Mouse (Mus musculus): ENCODE measurements around the gene Megf6. TPM values are rescaled to one million over a fixed set of nuclear protein-coding genes. Genes with fewer than 3 reads are reported as not detected.

The Megf6 gene
- total and polyA plus RNA-seq, 3 experiments, result not detected

DNA sequence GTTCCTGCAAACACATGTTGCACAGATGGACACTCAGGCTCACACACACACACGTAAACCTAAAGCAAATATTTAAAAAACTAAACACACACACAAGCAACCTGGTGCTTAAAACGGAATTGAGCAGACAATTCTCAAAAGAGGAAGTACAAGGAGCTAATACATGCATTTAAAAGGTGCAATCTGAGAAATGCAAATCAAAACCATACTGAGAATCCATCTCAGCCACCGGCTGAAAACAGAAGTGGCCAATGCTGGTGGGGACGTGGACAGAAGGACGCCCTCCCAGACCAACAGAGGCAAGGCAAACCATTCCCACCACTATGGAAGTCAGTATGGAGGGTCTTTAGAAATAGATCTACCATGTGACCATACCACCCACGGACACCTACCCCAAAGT, 47.0 kb upstream of the Megf6 start (continued):
- TF ChIP-seq POLR2AphosphoS2 (IDR thresholded peaks at IDR 0.05; ENCODE audit: low read depth, low read length) (0 out of 2 replicates have a peak, but pooled peaks have one; percentile 7), RCOR1 (conservative IDR thresholded peaks at IDR 0.05; ENCODE audit: low read depth, low read length) (peak; percentile 67; the same call in 1 of the 2 replicates), PAX5 (IDR thresholded peaks at IDR 0.05; ENCODE audit: low read length) (no peak)

DNA sequence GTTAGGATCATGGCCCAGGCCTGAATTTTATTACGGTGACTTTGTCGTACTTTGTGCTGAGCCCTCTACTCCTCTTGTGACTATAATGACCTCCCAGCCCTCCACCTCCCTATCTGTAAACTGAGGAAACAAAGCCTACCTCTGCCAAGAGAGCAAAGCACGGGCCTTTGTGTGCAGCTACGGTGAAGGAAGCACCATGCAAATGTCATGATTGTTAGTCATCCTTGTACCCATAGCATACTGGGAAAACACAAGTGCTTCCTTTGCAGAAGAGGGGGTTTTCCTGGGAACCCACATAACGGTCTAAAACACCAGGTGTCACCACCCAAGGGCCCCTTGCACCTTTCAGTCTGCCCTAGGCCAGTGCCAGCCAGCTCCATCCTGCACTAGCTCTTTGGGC, 45.3 kb upstream of the Megf6 start:
- in situ Hi-C loops (cut with MboI; ENCODE audit: low pct_ligation_motif_present, low pct_unique_long_range_greater_than_20kb, low sequenced_read_pairs), result loop anchor here (25.0 kb wide), 1 partner anchor 812 kb away; the partner anchor contains the start of gene Tnfrsf14
- DNase-seq (ENCODE audit: extremely low read depth), result peak; percentile 74
- Histone ChIP-seq H3K27ac (ENCODE audit: insufficient read depth, low read depth) (peak overlapping the region; percentile 84), H3K9me3 (replicated peaks; ENCODE audit: low read length) (no peaks in the 10 kb centered on the region), H3K79me2 (replicated peaks; ENCODE audit: control insufficient read depth, extremely low read depth, insufficient read depth, poor library complexity, severe bottlenecking) (peaks cover 71% of the 10 kb centered on the region), H3K4me2 (ENCODE audit: insufficient read depth, low read depth, poor library complexity, severe bottlenecking) (peak overlapping the region; percentile 94), H3K4me3 (replicated peaks in 1 of 3; ENCODE audit: low read depth in 2 of 3, low read length in 2 of 3, poor library complexity in 1 of 3) (peak overlapping the region; percentile 56 to 69 (median 65)), H3K4me1 (ENCODE audit: control insufficient read depth in 1 of 2, insufficient read depth in 2 of 2) (peaks cover 27 to 79% of the 10 kb centered on the region in 2 experiments), H3K27me3 (replicated peaks) (no peaks in the 10 kb centered on the region), H3K9ac (ENCODE audit: insufficient read depth, low read depth) (peak overlapping the region; percentile 90), H3K36me3 (replicated peaks in 1 of 2; ENCODE audit: control insufficient read depth in 1 of 2, insufficient read depth in 1 of 2, low read length in 1 of 2) (peaks cover 14 to 28% of the 10 kb centered on the region in 2 experiments)
- dilution Hi-C loops (cut with MboI; ENCODE audit: extremely low pct_ligation_motif_present, extremely low pct_unique_long_range_greater_than_20kb, low sequenced_read_pairs), result no loop called here
- TF ChIP-seq MAX (IDR thresholded peaks at IDR 0.05; ENCODE audit: low read length) (peak; percentile 74), ZKSCAN1 (IDR thresholded peaks at IDR 0.05; ENCODE audit: borderline replicate concordance, low read depth, low read length) (no peak), EP300 (IDR thresholded peaks at IDR 0.05; ENCODE audit: low read length) (peak; percentile 96), UBTF (IDR thresholded peaks at IDR 0.05; ENCODE audit: low read depth, low read length) (no peak), NELFE (IDR thresholded peaks at IDR 0.05; ENCODE audit: low read depth, low read length) (peak; percentile 68), MYC (IDR thresholded peaks at IDR 0.05; ENCODE audit: low read depth, low read length) (peak; percentile 68; the same call in 1 of the 2 replicates), NRF1 (IDR thresholded peaks at IDR 0.05; ENCODE audit: low read depth, low read length) (0 out of 2 replicates have a peak, but pooled peaks have one; percentile 32), MAZ (IDR thresholded peaks at IDR 0.05; ENCODE audit: low read depth, low read length) (peak; percentile 92), CTCF (conservative IDR thresholded peaks at IDR 0.05 in 1 of 2, IDR thresholded peaks at IDR 0.05 in 1 of 2; ENCODE audit: low read depth in 2 of 2, low read length in 2 of 2) (peak in 1 of 2 experiments; percentile 6; a peak in 1 of 4 replicates), POLR2A (IDR thresholded peaks at IDR 0.05; ENCODE audit: low read depth, low read length) (peak; percentile 64), GABPA (IDR thresholded peaks at IDR 0.05; ENCODE audit: insufficient replicate concordance, low read depth, low read length) (no peak), ZMIZ1 (IDR thresholded peaks at IDR 0.05; ENCODE audit: low read depth, low read length) (peak; percentile 82), USF2 (conservative IDR thresholded peaks at IDR 0.05; ENCODE audit: low read depth, low read length) (no peak), RAD21 (IDR thresholded peaks at IDR 0.05; ENCODE audit: low read depth, low read length) (no peak; the same call in none of the 2 replicates), SMC3 (IDR thresholded peaks at IDR 0.05; ENCODE audit: low read depth, low read length) (no peak; the same call in 1 of the 2 replicates), USF1 (IDR thresholded peaks at IDR 0.05; ENCODE audit: low read depth, low read length) (no peak), MAFK (IDR thresholded peaks at IDR 0.05; ENCODE audit: insufficient replicate concordance, low read length) (0 out of 2 replicates have a peak, but pooled peaks have one; percentile 58), POLR2AphosphoS2 (IDR thresholded peaks at IDR 0.05; ENCODE audit: low read depth, low read length) (no peak), MEF2A (IDR thresholded peaks at IDR 0.05; ENCODE audit: borderline replicate concordance, low read depth, low read length) (peak; percentile 92), ZNF384 (IDR thresholded peaks at IDR 0.05; ENCODE audit: low read depth, low read length) (peak; percentile 25; the same call in 1 of the 2 replicates), RCOR1 (conservative IDR thresholded peaks at IDR 0.05; ENCODE audit: low read depth, low read length) (peak; percentile 95), JUN (IDR thresholded peaks at IDR 0.05; ENCODE audit: insufficient read depth, low read depth, low read length) (peak; percentile 77), CHD2 (IDR thresholded peaks at IDR 0.05; ENCODE audit: low read length) (peak; percentile 76), KAT2A (IDR thresholded peaks at IDR 0.05; ENCODE audit: insufficient replicate concordance, low read length) (peak; percentile 70; the same call in 1 of the 2 replicates), ETS1 (conservative IDR thresholded peaks at IDR 0.05; ENCODE audit: low read depth, low read length) (peak; percentile 96), HCFC1 (IDR thresholded peaks at IDR 0.05; ENCODE audit: low read depth, low read length) (peak; percentile 57), ELF1 (IDR thresholded peaks at IDR 0.05; ENCODE audit: low read depth, low read length) (peak; percentile 61), TCF12 (IDR thresholded peaks at IDR 0.05; ENCODE audit: low read depth, low read length) (peak; percentile 99), TBP (conservative IDR thresholded peaks at IDR 0.05; ENCODE audit: low read depth, low read length) (peak; percentile 87), JUND (conservative IDR thresholded peaks at IDR 0.05; ENCODE audit: low read depth, low read length) (peak; percentile 71), PAX5 (IDR thresholded peaks at IDR 0.05; ENCODE audit: low read length) (no peak), MXI1 (IDR thresholded peaks at IDR 0.05; ENCODE audit: low read depth, low read length) (peak; percentile 76), BHLHE40 (IDR thresholded peaks at IDR 0.05; ENCODE audit: low read depth, low read length) (peak; percentile 95), ZC3H11A (IDR thresholded peaks at IDR 0.05; ENCODE audit: low read depth, low read length) (no peak), CHD1 (IDR thresholded peaks at IDR 0.05; ENCODE audit: low read depth, low read length) (peak; percentile 75; the same call in 1 of the 2 replicates), IRF4 (IDR thresholded peaks at IDR 0.05; ENCODE audit: low read depth, low read length) (peak; percentile 94), E2F4 (IDR thresholded peaks at IDR 0.05; ENCODE audit: insufficient replicate concordance, low read depth, low read length) (no peak)

Measured in CH12.LX (cell line).